Mouse (Mus musculus): ENCODE results near the gene Sh2d6. TPM values are rescaled to one million over a fixed set of nuclear protein-coding genes. Genes with fewer than 3 reads are reported as not detected.
"Not testable (repeated sequence)": the region's sequence is repeated elsewhere in the genome, so short reads cannot be mapped to it uniquely, and the experiment has no call there.

Sh2d6 gene
- polyA plus RNA-seq, 1 experiment from 2014 or later, result 1.2 TPM

DNA sequence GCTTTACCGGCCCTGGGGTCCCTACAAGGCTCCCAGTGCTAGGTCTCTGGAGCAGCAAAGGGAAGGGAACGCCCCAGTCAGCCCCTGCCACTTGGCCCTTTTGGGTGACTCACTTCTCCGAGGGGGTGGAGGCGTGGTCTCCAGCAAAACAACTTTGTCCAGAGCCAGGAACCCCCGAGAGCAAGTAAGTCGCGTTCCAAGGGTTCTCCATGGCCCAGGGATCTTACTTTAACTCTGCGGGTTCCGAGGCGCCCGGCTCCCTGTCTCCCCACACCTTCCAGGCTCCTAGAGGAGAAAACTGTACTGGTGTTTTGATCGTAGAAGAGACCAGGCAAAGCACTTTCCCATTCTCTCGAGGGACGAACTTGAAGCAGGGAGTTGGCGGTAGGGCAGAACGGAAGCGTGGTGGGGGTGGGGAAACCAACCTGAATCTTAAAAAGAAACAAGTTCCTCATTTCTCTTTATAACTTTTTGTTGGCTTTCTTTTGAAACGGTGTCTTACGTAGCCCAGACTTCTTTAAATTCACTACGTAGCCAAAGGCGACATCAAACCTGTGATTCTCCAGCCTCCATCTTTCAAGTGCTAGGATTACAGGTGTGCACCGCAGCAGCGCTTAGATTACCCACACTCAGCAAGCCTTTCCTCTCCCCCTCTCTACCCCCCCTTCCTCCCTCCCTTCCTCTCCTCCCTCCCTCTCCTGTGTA, 22.9 kb upstream of the Sh2d6 start, which contains the start of gene Capg:
TSS of gene Capg (plus strand) at position 109 of the 705 bp plus-strand sequence.
- H3K9ac ChIP-seq (replicated peaks; ENCODE audit: low read depth, low read length), result no peak within 1 kb of the TSS
- H3K27ac ChIP-seq (ENCODE audit: low read depth, low read length), result no peak within 1 kb of the TSS; the same call in 1 of the 2 replicates
- H3K27me3 ChIP-seq (ENCODE audit: control insufficient read depth, insufficient read depth, low read length), result no peaks in the 10 kb centered on the region
- peak within 1 kb of the TSS; percentile 16; the same call in 1 of the 2 replicates for H3K4me2 ChIP-seq (ENCODE audit: low read depth, low read length)
- no peaks in the 10 kb centered on the region for H3K36me3 ChIP-seq (ENCODE audit: control insufficient read depth, insufficient read depth, low read length)
- 16% methylated on average over 23 of the region's 23 CpGs for WGBS
- no peaks in the 10 kb centered on the region for H3K9me3 ChIP-seq (ENCODE audit: control insufficient read depth, low read length)
- ATAC-seq (ENCODE audit: low read depth), result no peak
- no peak within 1 kb of the TSS for H3K4me3 ChIP-seq (ENCODE audit: low read depth, low read length)
- H3K4me1 ChIP-seq (ENCODE audit: control insufficient read depth, insufficient read depth, low read length), result no peaks in the 10 kb centered on the region

DNA sequence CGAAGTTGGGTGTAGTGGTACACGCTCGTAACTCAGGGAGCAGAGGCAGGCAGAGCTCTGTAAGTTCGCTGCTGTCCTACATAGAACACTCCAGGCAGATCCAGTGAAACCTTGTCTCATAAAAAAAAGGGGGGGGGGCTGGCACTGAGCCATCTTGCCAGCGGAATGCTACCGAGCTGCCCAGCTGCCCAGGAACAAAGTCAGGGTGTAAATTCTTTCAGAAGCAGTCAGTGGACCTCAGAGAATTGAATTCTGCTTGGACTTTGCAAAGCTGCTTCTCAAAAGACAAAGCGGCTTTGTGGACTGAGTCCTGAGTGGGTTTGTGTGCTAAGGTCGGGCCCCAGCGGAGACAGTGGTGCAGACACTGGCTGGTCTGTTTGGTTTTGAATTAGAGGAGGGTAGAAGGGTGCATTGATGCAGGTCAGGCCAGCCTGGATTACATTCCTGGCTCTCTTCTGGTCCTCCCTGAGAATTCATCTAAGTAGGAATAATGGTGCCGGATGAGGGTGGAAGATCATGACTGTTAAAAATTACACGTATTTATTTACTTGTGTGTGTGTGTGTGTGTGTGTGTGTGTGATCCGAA, 21.9 kb upstream of the Sh2d6 start:
- Histone ChIP-seq H3K9me3 (ENCODE audit: control insufficient read depth, low read length) (no peaks in the 10 kb centered on the region), H3K36me3 (ENCODE audit: control insufficient read depth, insufficient read depth, low read length) (no peaks in the 10 kb centered on the region), H3K27me3 (ENCODE audit: control insufficient read depth, insufficient read depth, low read length) (no peaks in the 10 kb centered on the region), H3K4me2 (ENCODE audit: low read depth, low read length) (no peak overlapping the region), H3K9ac (replicated peaks; ENCODE audit: low read depth, low read length) (no peak overlapping the region), H3K27ac (ENCODE audit: low read depth, low read length) (no peak overlapping the region), H3K4me1 (ENCODE audit: control insufficient read depth, insufficient read depth, low read length) (no peaks in the 10 kb centered on the region; the same call in 1 of the 2 replicates), H3K4me3 (ENCODE audit: low read depth, low read length) (no peak overlapping the region)
- no peak for ATAC-seq (ENCODE audit: low read depth)
- WGBS, result 55% methylated on average over 12 of the region's 12 CpGs

DNA sequence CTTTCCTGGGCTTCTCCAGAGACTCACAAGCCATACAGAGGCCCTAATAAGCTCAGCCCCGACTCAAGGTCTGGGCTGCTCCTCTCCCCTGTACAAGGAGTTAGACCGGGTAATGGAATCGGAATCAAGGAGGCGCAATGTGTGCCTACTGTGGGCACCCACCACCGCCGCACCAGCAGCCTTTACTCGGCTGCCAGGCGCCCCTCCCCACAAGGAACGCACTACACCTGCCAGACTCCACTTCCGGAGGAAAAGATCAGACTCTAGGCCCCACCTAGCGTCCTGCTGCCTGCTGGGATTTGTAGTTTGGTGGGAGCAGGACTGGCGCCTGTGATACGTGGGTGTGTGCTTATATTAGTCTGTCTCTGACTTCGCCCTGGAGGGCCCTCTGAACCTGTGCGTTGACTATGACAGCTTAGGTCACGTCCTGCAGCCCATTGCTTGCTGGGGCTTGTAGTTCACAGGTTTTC, 17.1 kb upstream of the Sh2d6 start:
- Histone ChIP-seq H3K27me3 (ENCODE audit: control insufficient read depth, insufficient read depth, low read length) (no peaks in the 10 kb centered on the region), H3K4me3 (ENCODE audit: low read depth, low read length) (peak overlapping the region; percentile 41), H3K9ac (replicated peaks; ENCODE audit: low read depth, low read length) (peak overlapping the region; percentile 60), H3K27ac (ENCODE audit: low read depth, low read length) (no peak overlapping the region; the same call in 1 of the 2 replicates), H3K4me1 (ENCODE audit: control insufficient read depth, insufficient read depth, low read length) (peaks cover 4% of the 10 kb centered on the region; the same call in 1 of the 2 replicates), H3K36me3 (ENCODE audit: control insufficient read depth, insufficient read depth, low read length) (no peaks in the 10 kb centered on the region), H3K4me2 (ENCODE audit: low read depth, low read length) (peak overlapping the region; percentile 72), H3K9me3 (ENCODE audit: control insufficient read depth, low read length) (no peaks in the 10 kb centered on the region)
- peak; percentile 96 for ATAC-seq (ENCODE audit: low read depth)
- 2% methylated on average over 16 of the region's 16 CpGs for WGBS

DNA sequence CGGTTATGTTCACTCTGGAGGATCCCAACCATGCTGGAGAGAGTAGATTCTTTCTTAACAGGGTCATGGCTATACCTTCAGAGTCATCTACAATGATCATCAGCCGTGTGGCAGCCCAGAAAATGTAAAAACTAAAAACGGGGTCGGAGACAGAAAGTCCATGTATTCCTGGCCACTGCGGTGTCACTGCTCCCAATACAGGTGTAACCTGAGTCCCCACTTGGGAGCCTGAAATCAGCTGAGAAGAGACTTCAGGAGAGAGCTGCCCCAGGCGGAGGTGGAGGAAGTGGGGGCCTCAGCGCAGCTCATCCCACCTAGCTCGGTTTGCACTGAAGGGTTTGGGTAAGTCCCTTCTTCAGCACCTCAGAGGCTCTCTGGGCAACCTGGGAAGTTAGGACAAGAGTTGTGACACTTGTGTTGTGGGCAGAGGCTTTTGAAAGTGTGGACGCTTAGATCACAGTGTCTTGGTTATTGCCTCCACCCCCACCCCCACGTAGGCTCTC, 16.5 kb upstream of the Sh2d6 start:
- H3K4me2 ChIP-seq (ENCODE audit: low read depth, low read length), result peak overlapping the region; percentile 72
- no peaks in the 10 kb centered on the region for H3K36me3 ChIP-seq (ENCODE audit: control insufficient read depth, insufficient read depth, low read length)
- no peaks in the 10 kb centered on the region for H3K27me3 ChIP-seq (ENCODE audit: control insufficient read depth, insufficient read depth, low read length)
- H3K27ac ChIP-seq (ENCODE audit: low read depth, low read length), result no peak overlapping the region
- WGBS, result 53% methylated on average over 10 of the region's 10 CpGs
- peak overlapping the region; percentile 60 for H3K9ac ChIP-seq (replicated peaks; ENCODE audit: low read depth, low read length)
- H3K4me1 ChIP-seq (ENCODE audit: control insufficient read depth, insufficient read depth, low read length), result peaks cover 4% of the 10 kb centered on the region; the same call in 1 of the 2 replicates
- H3K9me3 ChIP-seq (ENCODE audit: control insufficient read depth, low read length), result no peaks in the 10 kb centered on the region
- H3K4me3 ChIP-seq (ENCODE audit: low read depth, low read length), result peak overlapping the region; percentile 41
- no peak for ATAC-seq (ENCODE audit: low read depth)

DNA sequence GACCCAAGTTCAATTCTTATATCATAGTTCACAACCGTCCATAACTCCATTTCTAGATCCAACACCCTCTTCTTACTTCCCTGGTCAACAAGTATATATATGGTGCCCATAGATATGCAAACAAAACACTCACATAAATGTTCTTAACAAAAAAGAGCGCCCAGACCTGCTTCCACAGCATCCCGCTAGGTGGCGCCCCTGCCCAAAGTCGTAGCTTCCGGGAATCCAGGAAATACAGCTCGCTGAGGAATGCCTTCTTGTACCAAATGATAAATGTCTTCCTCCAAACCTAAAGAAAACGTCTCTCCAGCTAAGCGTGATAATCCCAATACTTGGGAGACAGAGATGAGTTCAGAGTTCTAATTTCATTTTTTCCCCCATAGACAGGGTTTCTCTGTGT, 13.7 kb upstream of the Sh2d6 start:
- no peak for ATAC-seq (ENCODE audit: low read depth)
- peaks cover 6% of the 10 kb centered on the region; the same call in 1 of the 2 replicates for H3K4me1 ChIP-seq (ENCODE audit: control insufficient read depth, insufficient read depth, low read length)
- no peak overlapping the region for H3K27ac ChIP-seq (ENCODE audit: low read depth, low read length)
- 4% methylated on average over 9 of the region's 9 CpGs for WGBS
- no peak overlapping the region for H3K9ac ChIP-seq (replicated peaks; ENCODE audit: low read depth, low read length)
- H3K27me3 ChIP-seq (ENCODE audit: control insufficient read depth, insufficient read depth, low read length), result no peaks in the 10 kb centered on the region
- no peak overlapping the region for H3K4me3 ChIP-seq (ENCODE audit: low read depth, low read length)
- H3K36me3 ChIP-seq (ENCODE audit: control insufficient read depth, insufficient read depth, low read length), result no peaks in the 10 kb centered on the region
- peak overlapping the region; percentile 26 for H3K4me2 ChIP-seq (ENCODE audit: low read depth, low read length)
- no peaks in the 10 kb centered on the region for H3K9me3 ChIP-seq (ENCODE audit: control insufficient read depth, low read length)

DNA sequence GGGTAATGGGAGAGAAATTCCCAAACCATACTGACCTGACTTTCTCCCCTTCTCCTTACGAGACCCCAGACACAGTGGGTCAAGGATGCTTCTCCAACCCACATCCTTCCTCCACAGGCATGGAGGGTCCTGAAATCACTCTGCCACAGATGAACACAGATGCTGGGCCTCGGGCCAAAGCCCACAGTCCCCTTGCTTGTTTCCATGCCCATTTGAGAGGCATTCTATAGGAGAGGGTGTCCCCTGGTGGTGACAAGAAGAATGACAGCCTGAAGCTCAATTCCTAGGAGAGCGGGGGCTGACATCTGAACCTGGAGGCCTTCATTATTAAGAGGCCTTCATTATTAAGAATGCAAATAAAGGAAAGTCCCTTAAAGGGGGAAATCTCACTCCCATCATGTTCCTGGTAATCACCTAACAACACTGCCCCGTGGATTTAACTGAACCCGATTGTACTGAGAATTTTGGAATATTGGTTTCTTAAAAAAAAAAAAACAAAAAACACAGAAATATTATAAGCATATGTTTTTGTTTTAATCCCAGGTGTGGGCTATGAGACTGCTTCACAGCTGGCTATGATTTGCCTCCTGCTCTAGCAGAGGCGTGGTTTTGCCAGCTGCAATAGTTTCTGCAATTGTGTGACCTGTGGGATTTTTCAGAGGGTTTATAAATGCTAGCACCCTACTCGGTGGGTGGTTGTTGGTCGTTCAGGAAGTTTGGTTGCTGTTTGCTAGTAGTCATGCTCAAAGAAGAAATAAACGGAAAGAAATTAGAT, 12.7 kb upstream of the Sh2d6 start:
- H3K4me1 ChIP-seq (ENCODE audit: control insufficient read depth, insufficient read depth, low read length), result peaks cover 6% of the 10 kb centered on the region; the same call in 1 of the 2 replicates
- no peaks in the 10 kb centered on the region for H3K9me3 ChIP-seq (ENCODE audit: control insufficient read depth, low read length)
- WGBS, result 42% methylated on average over 9 of the region's 9 CpGs
- H3K4me3 ChIP-seq (ENCODE audit: low read depth, low read length), result no peak overlapping the region
- peak; percentile 62; the same call in 1 of the 2 replicates for ATAC-seq (ENCODE audit: low read depth)
- no peaks in the 10 kb centered on the region for H3K36me3 ChIP-seq (ENCODE audit: control insufficient read depth, insufficient read depth, low read length)
- H3K9ac ChIP-seq (replicated peaks; ENCODE audit: low read depth, low read length), result no peak overlapping the region
- no peak overlapping the region for H3K4me2 ChIP-seq (ENCODE audit: low read depth, low read length)
- no peak overlapping the region for H3K27ac ChIP-seq (ENCODE audit: low read depth, low read length)
- no peaks in the 10 kb centered on the region for H3K27me3 ChIP-seq (ENCODE audit: control insufficient read depth, insufficient read depth, low read length)

DNA sequence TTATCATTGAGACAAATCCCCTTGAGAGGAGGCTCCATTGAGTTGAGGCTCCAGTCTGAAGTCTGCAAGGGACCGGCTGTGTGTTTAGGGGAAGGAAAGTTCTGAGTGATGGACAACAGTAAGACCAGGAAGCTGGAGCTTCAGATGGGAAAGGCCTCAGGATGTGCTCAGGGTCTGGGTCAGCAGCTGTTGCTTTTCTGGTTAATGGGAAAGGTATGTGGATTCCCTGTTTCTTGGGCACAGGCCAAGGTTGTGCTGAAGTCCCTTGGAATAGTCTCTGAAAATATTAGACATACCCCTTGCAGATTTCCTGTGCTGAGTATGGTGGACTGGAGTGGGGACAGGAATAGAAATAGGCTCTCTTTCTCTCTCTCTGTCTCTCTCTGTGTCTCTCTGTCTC, 12.0 kb upstream of the Sh2d6 start:
- H3K9ac ChIP-seq (replicated peaks; ENCODE audit: low read depth, low read length); ATAC-seq (ENCODE audit: low read depth); H3K9me3 ChIP-seq (ENCODE audit: control insufficient read depth, low read length); H3K4me1 ChIP-seq (ENCODE audit: control insufficient read depth, insufficient read depth, low read length); H3K4me2 ChIP-seq (ENCODE audit: low read depth, low read length); H3K4me3 ChIP-seq (ENCODE audit: low read depth, low read length); H3K27ac ChIP-seq (ENCODE audit: low read depth, low read length); H3K36me3 ChIP-seq (ENCODE audit: control insufficient read depth, insufficient read depth, low read length); H3K27me3 ChIP-seq (ENCODE audit: control insufficient read depth, insufficient read depth, low read length): not testable (repeated sequence)
- WGBS, result 67% methylated on average over 1 of the region's 1 CpGs

DNA sequence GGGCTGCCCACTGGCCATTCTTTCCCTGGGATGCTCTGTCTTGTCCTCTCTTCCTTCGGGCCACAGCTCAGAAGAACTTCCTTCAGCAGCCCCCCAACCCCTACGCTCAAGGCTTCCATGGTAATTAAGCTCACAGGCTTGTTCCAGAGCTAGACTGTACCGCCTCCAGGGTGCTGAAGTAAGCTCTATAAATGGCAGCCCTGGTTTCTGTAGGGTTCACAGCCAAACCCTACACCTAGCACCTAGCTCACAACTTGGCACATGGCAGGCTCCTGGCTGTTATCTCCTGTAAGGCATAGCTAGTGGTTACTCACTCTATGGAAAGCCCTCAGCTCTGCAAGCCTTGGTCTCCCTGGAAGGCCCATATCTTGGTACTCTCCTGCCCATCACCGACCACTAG, 11.1 kb upstream of the Sh2d6 start:
- no peaks in the 10 kb centered on the region for H3K36me3 ChIP-seq (ENCODE audit: control insufficient read depth, insufficient read depth, low read length)
- WGBS, result 78% methylated on average over 4 of the region's 4 CpGs
- H3K4me3 ChIP-seq (ENCODE audit: low read depth, low read length), result no peak overlapping the region
- no peaks in the 10 kb centered on the region for H3K27me3 ChIP-seq (ENCODE audit: control insufficient read depth, insufficient read depth, low read length)
- no peaks in the 10 kb centered on the region for H3K9me3 ChIP-seq (ENCODE audit: control insufficient read depth, low read length)
- no peak overlapping the region for H3K9ac ChIP-seq (replicated peaks; ENCODE audit: low read depth, low read length)
- ATAC-seq (ENCODE audit: low read depth), result no peak
- 0 out of 2 replicates have a peak, but pooled peaks cover 3% of the 10 kb centered on the region for H3K4me1 ChIP-seq (ENCODE audit: control insufficient read depth, insufficient read depth, low read length)
- no peak overlapping the region for H3K27ac ChIP-seq (ENCODE audit: low read depth, low read length)
- H3K4me2 ChIP-seq (ENCODE audit: low read depth, low read length), result no peak overlapping the region
